Mouse (Mus musculus): Measurements from ENCODE around the gene Hmcn1.

- TF ChIP-seq CTCF (IDR thresholded peaks at IDR 0.05; ENCODE audit: low read depth, low read length) = no peak
- no peak for TF ChIP-seq POLR2A (IDR thresholded peaks at IDR 0.05; ENCODE audit: extremely low read depth, insufficient read depth, low read length)
Measured at GRCm38 (mm10) chr1:150761678-150762077, 231.6 kb downstream of the Hmcn1 start.
